Mouse (Mus musculus) brain, embryonic 14.5 days (tissue): ENCODE results near the gene Scoc.

Experiments
- CTCF ChIP-seq: fragments of 200-500 bp; IDR thresholded peaks from 2 replicates; pipeline ENCODE4 v1.5.1; 2012; ENCODE audit warnings: inconsistent platforms, mild to moderate bottlenecking, moderate library complexity, borderline replicate concordance; ENCODE audit not compliant: insufficient read depth, insufficient read length; ENCODE audit errors: extremely low read depth
- POLR2A ChIP-seq: fragments of 200-500 bp; IDR thresholded peaks from 2 replicates; pipeline ENCODE4 v1.6.1; 2012; ENCODE audit warnings: mild to moderate bottlenecking, inconsistent platforms, borderline replicate concordance; ENCODE audit not compliant: poor library complexity, insufficient read depth, insufficient read length, severe bottlenecking; ENCODE audit errors: extremely low read depth

- TF ChIP-seq CTCF = no peak
- no peak for TF ChIP-seq POLR2A
Measured at GRCm38 (mm10) chr8:83423032-83423825, 35.0 kb downstream of the Scoc start.
